Mouse (Mus musculus) neural tube, embryonic 15.5 days (tissue): ENCODE results near the gene Dzank1. TPM values are rescaled to one million over a fixed set of nuclear protein-coding genes. Genes with fewer than 3 reads are reported as not detected.

Experiments used
- ATAC-seq: fragments of 200-750 bp; cut with Nextera tagmentation; 2 replicates; pipeline ENCODE4 v1.8.0; 2017; ENCODE audit warnings: mild to moderate bottlenecking, moderate TSS enrichment, moderate library complexity; ENCODE audit not compliant: low FRiP score
- H3K27ac ChIP-seq: fragments of 300-500 bp; sonication (generic); replicated peaks from 2 replicates; pipeline ENCODE4 v1.5.1; 2015; ENCODE audit warnings: mild to moderate bottlenecking, inconsistent platforms
- H3K27me3 ChIP-seq: fragments of 300-500 bp; sonication (generic); replicated peaks from 2 replicates; pipeline ENCODE4 v1.6.1; 2015; ENCODE audit warnings: inconsistent platforms
- H3K36me3 ChIP-seq: fragments of 300-500 bp; sonication (generic); 2 replicates; pipeline ENCODE4 v1.6.1; 2015; ENCODE audit warnings: inconsistent platforms
- H3K4me1 ChIP-seq: fragments of 300-500 bp; sonication (generic); 2 replicates; pipeline ENCODE4 v1.6.1; 2015; ENCODE audit warnings: inconsistent platforms
- H3K4me2 ChIP-seq: fragments of 300-500 bp; sonication (generic); 2 replicates; pipeline ENCODE4 v1.6.1; 2015; ENCODE audit warnings: inconsistent platforms, mild to moderate bottlenecking, moderate library complexity
- H3K4me3 ChIP-seq: fragments of 300-500 bp; sonication (generic); replicated peaks from 2 replicates; pipeline ENCODE4 v1.5.1; 2015; ENCODE audit warnings: mild to moderate bottlenecking, inconsistent platforms
- H3K9ac ChIP-seq: fragments of 300-500 bp; sonication (generic); replicated peaks from 2 replicates; pipeline ENCODE4 v1.6.1; 2015; ENCODE audit warnings: mild to moderate bottlenecking, inconsistent platforms
- H3K9me3 ChIP-seq: fragments of 300-500 bp; sonication (generic); replicated peaks from 2 replicates; pipeline ENCODE4 v1.6.1; 2016; ENCODE audit warnings: inconsistent platforms
- WGBS: fragments of 180-500 bp; shearing (Covaris S2); methylation state at CpG from one replicate; pipeline ENCODE4 v1.1.7; 2015; ENCODE audit warnings: mixed read lengths; 5-methylcytosine and 5-hydroxymethylcytosine counted together
- polyA plus RNA-seq: library from polyadenylated mRNA; unstranded; fragments of >200 nt; fragmentation: Nextera tagmentation; extraction: Ambion mirVana; gene quantifications from 2 replicates; pipeline ENCODE4 v1.2.1, GENCODE M21; 2015

Dzank1 gene
- polyA plus RNA-seq, 1 experiment from 2014 or later = 17.2 TPM

- Histone ChIP-seq H3K9ac (no peak overlapping the region), H3K4me2 (no peak overlapping the region), H3K27ac (no peak overlapping the region), H3K9me3 (no peaks in the 10 kb centered on the region), H3K27me3 (no peaks in the 10 kb centered on the region), H3K4me1 (no peaks in the 10 kb centered on the region), H3K4me3 (no peak overlapping the region), H3K36me3 (no peaks in the 10 kb centered on the region)
- no peak for ATAC-seq
- 66% methylated on average over 4 of the region's 4 CpGs for whole genome bisulfite sequencing
Measured at GRCm38 (mm10) chr2:144438424-144438823, 88.8 kb downstream of the Dzank1 start.

GRCm38 (mm10) chr2:144435679-144436078, 91.5 kb downstream of the Dzank1 start:
- H3K4me1 ChIP-seq = no peaks in the 10 kb centered on the region

GRCm38 (mm10) chr2:144431286-144431825, 95.9 kb downstream of the Dzank1 start:
- no peaks in the 10 kb centered on the region for H3K27me3 ChIP-seq
- H3K36me3 ChIP-seq = no peaks in the 10 kb centered on the region
- H3K9ac ChIP-seq = no peak overlapping the region
- H3K4me2 ChIP-seq = no peak overlapping the region
- no peaks in the 10 kb centered on the region for H3K4me1 ChIP-seq
- no peaks in the 10 kb centered on the region for H3K9me3 ChIP-seq
- 79% methylated on average over 5 of the region's 5 CpGs for WGBS
- no peak for ATAC-seq
- no peak overlapping the region for H3K4me3 ChIP-seq
- no peak overlapping the region for H3K27ac ChIP-seq

More at GRCm38 (mm10) chr2:144435679-144436078, 91.5 kb downstream of the Dzank1 start:
- Histone ChIP-seq H3K4me3 (no peak overlapping the region), H3K36me3 (no peaks in the 10 kb centered on the region), H3K27me3 (no peaks in the 10 kb centered on the region), H3K9me3 (no peaks in the 10 kb centered on the region), H3K27ac (no peak overlapping the region), H3K4me2 (no peak overlapping the region), H3K9ac (no peak overlapping the region)
- 70% methylated on average over 10 of the region's 10 CpGs for WGBS
- ATAC-seq = no peak

- H3K4me2 ChIP-seq = no peak overlapping the region
- WGBS = 85% methylated on average over 7 of the region's 7 CpGs
- H3K9ac ChIP-seq = no peak overlapping the region
- H3K4me3 ChIP-seq = no peak overlapping the region
- no peaks in the 10 kb centered on the region for H3K27me3 ChIP-seq
- H3K36me3 ChIP-seq = no peaks in the 10 kb centered on the region
- ATAC-seq = no peak
- no peaks in the 10 kb centered on the region for H3K4me1 ChIP-seq
- H3K27ac ChIP-seq = no peak overlapping the region
- H3K9me3 ChIP-seq = no peaks in the 10 kb centered on the region
Measured at GRCm38 (mm10) chr2:144429171-144429570, 98.0 kb downstream of the Dzank1 start.

- Histone ChIP-seq H3K4me1 (no peaks in the 10 kb centered on the region), H3K27ac (no peak overlapping the region), H3K27me3 (no peaks in the 10 kb centered on the region), H3K36me3 (no peaks in the 10 kb centered on the region), H3K9ac (no peak overlapping the region), H3K4me3 (no peak overlapping the region), H3K4me2 (no peak overlapping the region), H3K9me3 (no peaks in the 10 kb centered on the region)
- 86% methylated on average over 8 of the region's 8 CpGs for WGBS
- ATAC-seq = no peak
Measured at GRCm38 (mm10) chr2:144428659-144429058, 98.6 kb downstream of the Dzank1 start.

- Histone ChIP-seq H3K4me3 (no peak overlapping the region), H3K36me3 (no peaks in the 10 kb centered on the region), H3K9me3 (no peaks in the 10 kb centered on the region), H3K9ac (no peak overlapping the region), H3K4me1 (no peaks in the 10 kb centered on the region), H3K27me3 (no peaks in the 10 kb centered on the region), H3K27ac (no peak overlapping the region), H3K4me2 (no peak overlapping the region)
- WGBS = 85% methylated on average over 5 of the region's 5 CpGs
- no peak for ATAC-seq
Measured at GRCm38 (mm10) chr2:144427852-144428251, 99.4 kb downstream of the Dzank1 start.

GRCm38 (mm10) chr2:144425761-144426160, 101.5 kb downstream of the Dzank1 start:
- no peaks in the 10 kb centered on the region for H3K9me3 ChIP-seq
- H3K27me3 ChIP-seq = no peaks in the 10 kb centered on the region
- no peaks in the 10 kb centered on the region for H3K36me3 ChIP-seq
- no peaks in the 10 kb centered on the region for H3K4me1 ChIP-seq
- no peak overlapping the region for H3K4me2 ChIP-seq
- ATAC-seq = no peak
- no peak overlapping the region for H3K27ac ChIP-seq
- 75% methylated on average over 1 of the region's 1 CpGs for WGBS
- no peak overlapping the region for H3K4me3 ChIP-seq
- no peak overlapping the region for H3K9ac ChIP-seq

GRCm38 (mm10) chr2:144422094-144422675, 105.0 kb downstream of the Dzank1 start:
- no peak overlapping the region for H3K4me3 ChIP-seq
- ATAC-seq = no peak
- 71% methylated on average over 10 of the region's 10 CpGs for WGBS
- no peaks in the 10 kb centered on the region for H3K4me1 ChIP-seq
- H3K4me2 ChIP-seq = no peak overlapping the region
- no peaks in the 10 kb centered on the region for H3K9me3 ChIP-seq
- no peak overlapping the region for H3K9ac ChIP-seq
- H3K27ac ChIP-seq = no peak overlapping the region
- H3K36me3 ChIP-seq = no peaks in the 10 kb centered on the region
- no peaks in the 10 kb centered on the region for H3K27me3 ChIP-seq

Other genes with a start within 250 kb of the Dzank1 start
- 0.11 TPM in 1 of 2 replicates, not detected in the other for gene Ovol2, start 195.3 kb downstream of the Dzank1 start, polyA plus RNA-seq
- gene Kat14, start 158.4 kb downstream of the Dzank1 start, polyA plus RNA-seq = 24.3 and 25.6 TPM in 2 replicates
- gene Pet117, start 158.4 kb downstream of the Dzank1 start, polyA plus RNA-seq = 1.4 TPM in 1 of 2 replicates, not detected in the other
- 22.5 and 23.2 TPM in 2 replicates for gene Polr3f, start 304 bp upstream of the Dzank1 start, polyA plus RNA-seq
- 49.4 and 50.1 TPM in 2 replicates for gene Rbbp9, start 23.5 kb upstream of the Dzank1 start, polyA plus RNA-seq
- 61.2 and 66.0 TPM in 2 replicates for gene Sec23b, start 28.8 kb upstream of the Dzank1 start, polyA plus RNA-seq
- 62.7 and 82.4 TPM in 2 replicates for gene Smim26, start 66.6 kb upstream of the Dzank1 start, polyA plus RNA-seq
- 121 and 137 TPM in 2 replicates for gene Dtd1, start 72.5 kb upstream of the Dzank1 start, polyA plus RNA-seq